Mouse (Mus musculus) G1E (cell line): ENCODE measurements around the gene Ak3.

ENCODE experiments used
- CTCF ChIP-seq: IDR thresholded peaks from 2 replicates; pipeline ENCODE4 v1.5.1; 2012; ENCODE audit warnings: low read depth, low read length, inconsistent platforms, mixed read lengths
- GATA1 ChIP-seq: IDR thresholded peaks from 2 replicates; pipeline ENCODE4 v1.6.1; 2012; ENCODE audit warnings: borderline replicate concordance, low read length, inconsistent platforms, mixed read lengths
- POLR2AphosphoS5 ChIP-seq: IDR thresholded peaks from 2 replicates; pipeline ENCODE4 v1.6.1; 2012; ENCODE audit warnings: low read depth, low read length, inconsistent platforms; ENCODE audit not compliant: insufficient replicate concordance
- TAL1 ChIP-seq: conservative IDR thresholded peaks from 2 replicates; pipeline ENCODE4 v1.6.1; 2012; ENCODE audit warnings: low read depth, low read length, inconsistent platforms, mixed read lengths

- TF ChIP-seq CTCF (no peak), GATA1 (no peak), POLR2AphosphoS5 (no peak), TAL1 (no peak)
Observed at GRCm38 (mm10) chr19:29008069-29008706, 39.6 kb downstream of the Ak3 start.
